Mouse (Mus musculus) stomach, postnatal 0 days (tissue): ENCODE measurements around the gene Sdf4. TPM values are rescaled to one million over a fixed set of nuclear protein-coding genes. Genes with fewer than 3 reads are reported as not detected.
A peak's percentile ranks its signal among the peaks of the same experiment; 100 is the strongest.

Experiments
- ATAC-seq: fragments of 200-750 bp; cut with Nextera tagmentation; 2 replicates; pipeline ENCODE4 v1.8.0; 2017; ENCODE audit not compliant: low FRiP score, low TSS enrichment
- DNase-seq: peaks from one replicate; pipeline ENCODE4 v3.0.0-alpha.2; 2016; ENCODE audit warnings: low spot score
- H3K27ac ChIP-seq: fragments of 300-500 bp; sonication (generic); replicated peaks from 2 replicates; pipeline ENCODE4 v1.5.1; 2014; ENCODE audit warnings: mild to moderate bottlenecking, control low read depth
- H3K27me3 ChIP-seq: fragments of 300-500 bp; sonication (generic); 2 replicates; pipeline ENCODE4 v1.6.1; 2014; ENCODE audit warnings: low read length; ENCODE audit not compliant: control insufficient read depth, insufficient read depth
- H3K36me3 ChIP-seq: fragments of 300-500 bp; sonication (generic); 2 replicates; pipeline ENCODE4 v1.6.1; 2014; ENCODE audit warnings: low read length, mixed read lengths; ENCODE audit not compliant: control insufficient read depth, insufficient read depth
- H3K4me1 ChIP-seq: fragments of 300-500 bp; sonication (generic); replicated peaks from 2 replicates; pipeline ENCODE4 v1.6.1; 2014; ENCODE audit warnings: antibody characterized with exemption; ENCODE audit not compliant: control insufficient read depth, insufficient read depth
- H3K4me2 ChIP-seq: fragments of 300-500 bp; sonication (generic); replicated peaks from 2 replicates; pipeline ENCODE4 v1.6.1; 2014; ENCODE audit warnings: low read depth, mild to moderate bottlenecking, control low read depth, moderate library complexity
- H3K4me3 ChIP-seq: fragments of 300-500 bp; sonication (generic); 2 replicates; pipeline ENCODE4 v1.5.1; 2014; ENCODE audit warnings: low read depth, low read length, control low read depth
- H3K9ac ChIP-seq: fragments of 300-500 bp; sonication (generic); 2 replicates; pipeline ENCODE4 v1.6.1; 2014; ENCODE audit warnings: mild to moderate bottlenecking, low read length, control low read depth, mixed read lengths
- H3K9me3 ChIP-seq: fragments of 300-500 bp; sonication (generic); 2 replicates; pipeline ENCODE4 v1.6.1; 2016; ENCODE audit warnings: low read length; ENCODE audit not compliant: control insufficient read depth
- CTCF ChIP-seq: IDR thresholded peaks from 2 replicates; pipeline ENCODE4 v1.5.1; 2016; ENCODE audit warnings: antibody characterized with exemption, low read depth, mild to moderate bottlenecking, moderate library complexity
- EP300 ChIP-seq: optimal IDR thresholded peaks from 2 replicates; pipeline ENCODE3; 2016; ENCODE audit warnings: antibody characterized with exemption
- WGBS: fragments of 180-500 bp; shearing (Covaris S2); extraction: QIAGEN DNeasy Blood & Tissue Kit; methylation state at CpG from one replicate; pipeline ENCODE4 v1.1.7; 2014; 5-methylcytosine and 5-hydroxymethylcytosine counted together
- polyA plus RNA-seq: library from polyadenylated mRNA; unstranded; fragments of >200 nt; fragmentation: Nextera tagmentation; extraction: Ambion mirVana; gene quantifications from 2 replicates; pipeline ENCODE4 v1.2.1, GENCODE M21; 2015

The Sdf4 gene
- polyA plus RNA-seq, 1 experiment from 2014 or later, result 129 TPM

DNA sequence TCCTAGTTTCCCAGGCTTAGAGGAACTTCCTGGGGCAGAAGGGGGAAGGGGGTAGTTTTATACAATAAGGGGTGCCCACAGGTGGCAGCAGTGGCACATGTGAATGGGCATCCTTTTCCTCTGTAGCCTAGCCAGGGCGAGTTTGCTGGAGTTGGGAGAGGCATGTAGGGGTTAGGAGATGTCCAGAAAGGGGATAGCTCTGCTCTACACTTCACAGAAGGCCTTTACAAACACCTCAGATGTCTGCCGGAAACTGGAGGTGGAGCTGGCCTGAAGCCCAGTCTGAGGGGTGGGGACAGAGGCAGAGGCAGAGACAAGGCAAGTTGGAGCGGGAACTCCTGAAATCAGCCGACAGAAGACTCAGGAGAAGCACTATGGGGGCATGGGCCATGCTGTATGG is 33.3 kb downstream of the Sdf4 start, which contains the start of gene Tnfrsf18:
Tnfrsf18 (plus strand) TSS at position 152 of the 400 bp plus-strand sequence.
- Histone ChIP-seq H3K27me3 (no peaks in the 10 kb centered on the region), H3K9me3 (no peaks in the 10 kb centered on the region), H3K4me2 (peak within 1 kb of the TSS; percentile 17; the same call in 1 of the 2 replicates), H3K27ac (peak within 1 kb of the TSS; percentile 65), H3K4me1 (peaks cover 5% of the 10 kb centered on the region), H3K9ac (peak within 1 kb of the TSS; percentile 8; the same call in 1 of the 2 replicates), H3K4me3 (no peak within 1 kb of the TSS), H3K36me3 (no peaks in the 10 kb centered on the region)
- DNase-seq (peak; percentile 79), ATAC-seq (peak; percentile 52)
- 20% methylated on average over 4 of the region's 4 CpGs for WGBS
- TF ChIP-seq CTCF (peak; percentile 48), EP300 (no peak)

DNA sequence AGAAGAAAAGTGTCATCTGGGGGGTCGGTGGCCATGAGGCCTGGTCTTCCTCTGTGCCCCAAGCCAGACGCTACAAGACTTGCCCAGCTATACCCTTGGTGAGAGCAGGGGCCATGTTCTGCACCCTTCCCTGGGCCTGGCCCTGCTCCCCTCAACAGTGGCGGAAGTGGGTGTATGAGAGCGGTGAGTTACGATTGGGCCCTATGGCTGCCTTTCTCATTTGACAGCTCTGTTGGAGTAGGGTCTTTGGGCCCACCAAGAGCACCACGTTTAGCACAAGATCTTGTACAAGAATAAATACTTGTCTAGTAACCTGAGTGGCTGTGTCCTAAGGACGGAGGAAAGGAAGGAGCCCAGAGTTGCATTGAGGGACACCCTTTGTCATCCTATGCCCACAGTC is 35.9 kb downstream of the Sdf4 start:
- Histone ChIP-seq H3K4me2 (no peak overlapping the region), H3K27me3 (no peaks in the 10 kb centered on the region), H3K4me1 (peaks cover 10% of the 10 kb centered on the region), H3K4me3 (no peak overlapping the region), H3K9ac (no peak overlapping the region), H3K27ac (no peak overlapping the region), H3K9me3 (no peaks in the 10 kb centered on the region), H3K36me3 (no peaks in the 10 kb centered on the region)
- TF ChIP-seq EP300, result no peak
- no peak for DNase-seq
- WGBS, result 91% methylated on average over 7 of the region's 7 CpGs
- ATAC-seq, result no peak

DNA sequence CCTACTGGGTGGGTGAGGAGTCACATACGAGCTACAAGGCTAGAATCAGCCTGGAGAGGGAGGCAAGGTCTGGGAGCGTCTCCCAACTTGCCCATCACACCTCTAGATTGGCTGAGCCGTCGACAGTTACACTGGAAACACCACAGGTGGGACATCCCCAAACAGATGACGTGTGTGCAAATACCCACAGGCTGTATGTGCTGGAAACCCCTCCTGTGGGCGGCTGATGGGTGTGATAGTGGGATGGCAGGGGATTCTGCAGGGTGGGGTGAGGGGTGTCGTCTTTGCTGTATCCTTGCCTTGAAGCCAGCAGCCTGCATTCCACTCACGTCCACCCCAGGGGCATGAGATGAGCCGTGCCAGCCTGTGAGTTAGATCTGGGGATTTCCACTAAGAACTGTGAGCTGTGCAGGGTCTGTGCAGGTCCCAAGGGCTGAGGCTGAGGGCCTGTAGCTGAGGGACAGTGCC is 38.0 kb downstream of the Sdf4 start:
- 37% methylated on average over 9 of the region's 9 CpGs for WGBS
- peak overlapping the region; percentile 55 for H3K4me3 ChIP-seq
- peak overlapping the region; percentile 90 for H3K27ac ChIP-seq
- no peaks in the 10 kb centered on the region for H3K9me3 ChIP-seq
- H3K4me1 ChIP-seq, result peaks cover 10% of the 10 kb centered on the region
- peak overlapping the region; percentile 65 for H3K4me2 ChIP-seq
- peak; percentile 22 for DNase-seq
- H3K27me3 ChIP-seq, result no peaks in the 10 kb centered on the region
- H3K9ac ChIP-seq, result peak overlapping the region; percentile 68
- no peaks in the 10 kb centered on the region for H3K36me3 ChIP-seq
- ATAC-seq, result no peak; the same call in 1 of the 2 replicates
- TF ChIP-seq EP300 (no peak), CTCF (peak; percentile 21; the same call in 1 of the 2 replicates)

DNA sequence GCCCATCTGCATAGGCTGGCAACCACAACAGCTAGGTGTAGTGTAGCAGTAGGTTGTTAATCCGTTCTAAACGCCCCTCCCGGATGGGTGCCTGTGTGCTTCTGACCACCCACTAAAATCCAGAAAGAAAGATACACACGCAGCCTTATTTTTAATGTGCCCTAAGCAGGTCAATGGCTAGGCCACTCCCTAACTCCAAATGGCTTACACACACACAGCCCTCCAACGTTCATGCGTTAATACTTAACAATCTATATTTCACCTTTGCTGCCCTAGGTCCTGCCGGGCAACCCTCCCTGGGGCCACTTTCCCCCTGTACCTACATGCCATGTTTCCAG is 38.6 kb downstream of the Sdf4 start:
- DNase-seq, result no peak
- no peaks in the 10 kb centered on the region for H3K27me3 ChIP-seq
- H3K9ac ChIP-seq, result peak overlapping the region; percentile 68
- 2% methylated on average over 7 of the region's 7 CpGs for WGBS
- peak overlapping the region; percentile 65 for H3K4me2 ChIP-seq
- peaks cover 10% of the 10 kb centered on the region for H3K4me1 ChIP-seq
- H3K27ac ChIP-seq, result peak overlapping the region; percentile 90
- peak overlapping the region; percentile 55 for H3K4me3 ChIP-seq
- H3K9me3 ChIP-seq, result no peaks in the 10 kb centered on the region
- H3K36me3 ChIP-seq, result no peaks in the 10 kb centered on the region
- no peak for TF ChIP-seq EP300
- TF ChIP-seq CTCF, result no peak
- peak; percentile 27 for ATAC-seq

DNA sequence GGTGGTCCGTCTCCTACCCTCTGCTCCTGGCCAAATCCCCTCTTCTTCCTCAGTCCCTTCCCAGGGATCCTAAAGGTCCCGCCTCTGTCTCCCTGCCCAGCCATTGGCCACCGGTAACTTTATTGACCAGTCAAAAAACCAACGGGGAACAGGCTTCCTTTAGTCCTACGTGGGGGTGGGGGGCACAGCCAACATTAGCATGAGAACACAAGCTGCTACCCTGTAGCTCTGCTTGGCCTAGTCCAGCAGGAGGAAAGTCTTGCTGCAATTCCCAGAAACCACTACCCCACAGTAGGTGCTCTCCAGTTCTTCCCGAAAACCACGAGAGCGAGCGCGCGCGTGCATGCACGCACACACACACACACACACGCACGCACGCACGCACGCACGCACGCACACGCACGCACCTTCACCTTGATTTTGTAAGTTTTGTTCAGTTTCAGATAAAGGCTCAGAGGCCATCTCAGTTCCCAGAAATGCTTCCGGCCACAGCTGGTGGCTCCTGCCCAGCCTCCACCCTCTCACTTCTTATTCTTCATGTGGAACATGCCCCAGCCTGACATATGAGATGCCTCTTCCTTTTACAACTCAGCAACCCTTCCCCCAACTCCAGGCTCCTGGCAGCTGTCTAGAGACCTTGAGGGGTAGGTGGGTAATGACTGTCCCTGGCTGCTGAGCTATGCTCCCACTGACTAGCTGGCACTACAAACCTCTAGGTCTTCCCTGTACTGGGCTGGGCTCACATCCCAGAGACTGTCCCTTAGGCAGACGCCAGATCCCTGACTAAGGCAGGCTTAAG is 39.1 kb downstream of the Sdf4 start:
- TF ChIP-seq EP300 (no peak), CTCF (no peak)
- Histone ChIP-seq H3K9ac (peak overlapping the region; percentile 68), H3K4me1 (peaks cover 10% of the 10 kb centered on the region), H3K36me3 (no peaks in the 10 kb centered on the region), H3K4me2 (peak overlapping the region; percentile 65), H3K9me3 (no peaks in the 10 kb centered on the region), H3K27ac (peak overlapping the region; percentile 90), H3K4me3 (peak overlapping the region; percentile 55), H3K27me3 (no peaks in the 10 kb centered on the region)
- ATAC-seq, result peak; percentile 83
- under 1% methylated on average over 24 of the region's 24 CpGs for whole genome bisulfite sequencing
- DNase-seq, result peak; percentile 83

DNA sequence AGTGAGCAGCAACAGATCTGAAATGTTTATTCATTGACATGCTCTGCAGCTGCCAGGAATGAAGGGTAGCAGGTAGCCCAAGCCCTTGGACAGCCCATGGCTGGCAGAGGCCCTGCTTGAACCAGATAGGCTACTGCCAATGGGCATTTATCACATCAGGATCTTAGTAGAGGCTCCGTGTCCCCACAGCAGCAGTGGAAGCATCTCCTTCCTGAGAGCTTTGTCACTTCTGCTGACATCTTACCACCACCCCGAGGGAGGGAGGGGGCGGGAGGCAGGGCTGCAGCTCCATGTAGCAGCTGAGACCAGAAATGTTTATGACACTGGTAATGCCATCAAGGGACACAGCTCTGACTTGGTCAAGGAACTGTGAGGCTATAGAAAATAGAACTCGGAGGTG is 40.2 kb downstream of the Sdf4 start:
- Histone ChIP-seq H3K27me3 (no peaks in the 10 kb centered on the region), H3K9ac (no peak overlapping the region), H3K9me3 (no peaks in the 10 kb centered on the region), H3K4me1 (peaks cover 10% of the 10 kb centered on the region), H3K27ac (peak overlapping the region; percentile 90), H3K4me2 (no peak overlapping the region), H3K4me3 (no peak overlapping the region), H3K36me3 (no peaks in the 10 kb centered on the region)
- DNase-seq (no peak), ATAC-seq (no peak)
- TF ChIP-seq CTCF, result no peak
- no peak for TF ChIP-seq EP300
- 67% methylated on average over 4 of the region's 4 CpGs for WGBS
